Mouse (Mus musculus) urinary bladder, postnatal 36 days (tissue): ENCODE results near the gene Gpa33.

Source experiments
- DNase-seq, 2 experiments: peaks; one replicate each; pipeline ENCODE4 v3.0.0; 2022; ENCODE audit warnings: low spot score in 2 of 2, mixed read lengths in 1 of 2

Gene Gpa33

DNA sequence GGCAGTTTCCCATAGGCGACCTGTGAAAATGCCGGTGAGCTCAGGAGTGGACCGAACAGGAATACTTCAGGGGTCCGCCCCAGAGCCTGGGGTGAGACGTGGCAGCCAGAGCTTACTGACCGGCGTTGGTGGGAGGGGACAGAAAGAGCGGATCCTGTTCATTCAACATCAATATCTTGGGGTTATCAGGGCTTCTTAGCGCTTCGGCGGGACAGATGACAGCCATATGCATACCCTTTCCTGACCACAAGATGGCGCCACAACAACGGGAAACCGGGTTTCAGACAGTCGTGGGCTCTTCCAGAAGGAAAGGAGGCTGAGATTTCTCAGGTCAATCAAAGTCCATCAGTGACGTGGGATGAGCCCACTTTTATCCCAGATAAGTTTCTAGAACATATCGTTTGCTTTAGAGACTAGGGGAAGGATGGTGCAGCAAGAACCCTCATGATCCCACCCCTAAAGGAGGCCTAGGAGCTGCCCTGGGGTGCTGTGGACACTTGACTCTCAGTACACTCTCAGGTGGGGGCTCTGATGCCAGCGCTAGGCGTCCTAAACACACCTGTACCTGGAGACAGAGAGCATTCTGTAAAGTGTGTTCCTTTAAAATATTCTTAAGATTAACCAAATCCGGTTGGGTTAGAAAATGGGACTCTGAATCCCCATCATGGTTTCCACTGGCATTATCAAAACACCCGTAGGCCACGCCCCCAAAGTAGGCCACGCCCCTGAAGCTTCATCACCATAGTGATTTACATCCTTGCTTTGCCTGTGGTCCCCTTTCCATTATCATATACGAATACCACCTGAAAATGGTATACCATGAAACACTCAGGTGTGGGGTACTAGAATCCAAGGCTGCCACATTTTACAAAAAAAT lies 30.8 kb downstream of the Gpa33 start:
- peak; percentile 53 to 54 for DNase-seq

- DNase-seq = no peak
Measured at GRCm38 (mm10) chr1:166164580-166164979, 34.5 kb downstream of the Gpa33 start.

DNA sequence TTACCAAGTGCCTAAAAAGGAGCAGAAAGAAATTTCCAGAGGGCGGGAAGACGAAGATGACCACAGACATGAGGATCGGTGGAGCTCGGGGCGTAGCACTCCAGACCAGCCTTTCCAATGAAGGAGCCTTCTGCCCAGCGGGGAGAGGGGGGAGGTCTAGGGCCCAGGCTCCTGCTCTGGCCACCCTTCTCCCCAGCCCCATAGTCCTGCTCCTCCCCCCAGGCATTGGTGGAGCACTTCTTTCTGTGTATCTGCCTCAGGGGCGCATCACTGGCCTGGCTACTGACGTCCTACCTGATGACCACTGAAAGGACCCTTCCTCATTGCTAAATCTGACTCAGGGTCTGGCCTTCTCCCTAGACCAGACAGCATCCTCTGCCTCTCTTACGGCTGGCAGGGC lies 35.1 kb downstream of the Gpa33 start:
- no peak for DNase-seq

DNA sequence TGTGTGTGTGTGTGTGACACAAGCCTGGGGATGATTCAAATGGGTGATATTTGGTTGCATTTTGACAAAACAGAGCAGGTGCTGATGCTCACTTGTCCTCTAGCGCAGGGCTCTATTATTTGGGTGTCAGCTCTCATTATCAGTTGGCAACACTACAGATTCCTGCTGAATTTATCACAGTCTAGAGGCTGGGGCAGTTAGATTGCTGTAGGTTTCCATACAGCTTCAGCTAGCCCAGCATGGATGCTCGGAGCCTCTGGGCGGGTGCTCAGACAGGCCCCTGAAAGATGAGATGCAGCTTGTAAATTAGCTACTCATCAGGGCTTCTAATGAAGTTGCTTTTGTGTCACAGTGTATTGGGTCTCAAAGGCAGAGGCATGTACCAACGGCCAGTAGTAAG lies 37.4 kb downstream of the Gpa33 start:
- no peak for DNase-seq

GRCm38 (mm10) chr1:166168017-166168416 lies 38.0 kb downstream of the Gpa33 start:
- DNase-seq = no peak

DNA sequence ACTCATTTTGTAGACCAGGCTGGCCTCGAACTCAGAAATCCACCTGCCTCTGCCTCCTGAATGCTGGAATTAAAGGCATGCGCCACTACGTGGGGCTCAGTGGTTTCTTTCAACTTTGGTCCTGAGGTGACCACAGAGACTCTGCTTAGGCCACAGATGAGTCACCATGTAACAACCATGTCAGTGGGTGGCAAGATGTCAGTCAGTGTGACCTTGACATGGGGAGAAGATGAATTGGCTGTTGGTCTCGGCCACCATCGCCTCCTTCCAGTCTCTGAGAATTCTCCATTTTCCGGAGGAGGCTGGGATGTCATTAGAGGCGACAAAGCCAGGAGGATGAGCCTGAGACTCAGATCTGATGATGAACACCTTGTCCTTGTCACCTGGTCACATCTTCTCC lies 39.7 kb downstream of the Gpa33 start:
- no peak for DNase-seq

DNA sequence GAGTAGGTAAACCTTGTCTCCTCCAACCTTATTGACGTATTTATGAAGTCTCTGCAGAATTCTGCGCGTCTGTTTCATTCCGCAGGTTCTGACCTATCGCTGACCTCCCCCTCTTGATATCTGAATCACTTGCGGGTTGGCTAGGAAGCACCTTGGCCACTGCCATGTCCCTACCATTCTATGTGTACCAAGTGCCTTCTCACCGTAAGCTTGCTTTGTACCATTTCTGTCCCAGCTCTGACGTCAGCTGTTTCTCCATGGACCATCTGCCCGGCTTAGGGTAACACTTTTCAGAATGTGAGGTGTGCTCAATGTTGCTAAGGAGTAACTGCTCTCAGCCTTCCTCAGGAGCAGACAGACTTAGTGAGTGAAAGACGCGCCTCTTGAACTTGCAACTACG lies 40.8 kb downstream of the Gpa33 start:
- no peak for DNase-seq

DNA sequence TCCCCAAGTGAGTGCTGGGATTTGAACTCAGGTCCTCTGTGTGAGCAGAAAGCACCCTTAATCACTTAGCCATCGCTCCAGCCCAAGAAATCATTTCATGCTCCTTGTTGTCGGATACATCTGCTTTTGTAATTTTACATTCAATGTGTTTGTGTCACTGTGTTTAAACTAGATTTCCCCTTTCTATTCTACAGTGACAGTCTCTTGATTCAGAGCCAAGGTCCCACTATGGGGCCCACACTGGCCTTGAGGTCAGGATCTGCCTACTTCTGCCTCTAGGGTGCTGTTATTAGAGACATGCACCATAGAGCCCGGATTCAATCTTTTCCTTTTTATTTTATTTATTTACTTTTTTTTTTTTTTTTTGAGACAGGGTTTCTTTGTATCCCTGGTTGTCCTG lies 43.0 kb downstream of the Gpa33 start:
- no peak for DNase-seq

DNA sequence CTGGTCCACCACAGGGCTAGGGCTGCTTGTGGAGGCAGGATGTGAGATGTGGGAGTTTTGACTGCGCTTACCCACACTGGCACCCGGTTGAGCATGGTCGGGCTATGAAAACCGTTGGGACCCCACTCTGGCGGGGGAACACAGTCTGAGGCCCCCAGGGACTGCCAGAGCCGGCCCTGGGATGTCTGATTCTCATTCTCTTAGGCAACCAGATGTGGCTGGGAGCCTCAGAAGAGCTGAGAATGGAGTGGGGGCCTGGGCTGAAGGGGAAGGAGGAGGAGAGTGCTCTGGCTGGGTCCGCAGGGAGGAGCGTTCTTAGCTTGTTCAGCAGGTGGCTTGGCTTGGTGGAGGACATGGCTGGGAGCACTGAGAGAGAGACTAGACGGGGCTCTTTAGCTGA lies 43.6 kb downstream of the Gpa33 start:
- DNase-seq = no peak

DNA sequence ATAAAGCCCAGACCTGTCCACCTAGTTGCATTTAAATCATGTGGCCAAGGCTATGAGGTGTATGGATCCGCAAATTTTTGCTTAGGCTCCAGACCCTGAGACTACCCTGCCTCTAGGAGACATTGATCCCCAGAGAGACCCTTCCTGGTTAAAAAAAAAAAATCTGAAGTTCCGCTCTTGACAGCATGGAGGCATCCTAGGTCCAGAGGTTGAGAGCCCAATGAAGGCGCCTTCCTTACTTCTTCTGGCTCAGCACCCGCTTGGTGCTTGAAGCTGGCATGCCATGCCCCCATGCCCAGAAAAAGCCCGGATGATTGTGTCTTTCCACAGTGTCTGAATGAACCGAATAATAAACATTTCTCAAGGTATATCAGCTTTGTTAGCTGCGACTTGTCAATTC lies 51.5 kb downstream of the Gpa33 start:
- DNase-seq = no peak

- no peak for DNase-seq
Measured at GRCm38 (mm10) chr1:166182952-166183627, 53.1 kb downstream of the Gpa33 start.

GRCm38 (mm10) chr1:166184391-166185229 lies 54.6 kb downstream of the Gpa33 start:
- no peak for DNase-seq

DNA sequence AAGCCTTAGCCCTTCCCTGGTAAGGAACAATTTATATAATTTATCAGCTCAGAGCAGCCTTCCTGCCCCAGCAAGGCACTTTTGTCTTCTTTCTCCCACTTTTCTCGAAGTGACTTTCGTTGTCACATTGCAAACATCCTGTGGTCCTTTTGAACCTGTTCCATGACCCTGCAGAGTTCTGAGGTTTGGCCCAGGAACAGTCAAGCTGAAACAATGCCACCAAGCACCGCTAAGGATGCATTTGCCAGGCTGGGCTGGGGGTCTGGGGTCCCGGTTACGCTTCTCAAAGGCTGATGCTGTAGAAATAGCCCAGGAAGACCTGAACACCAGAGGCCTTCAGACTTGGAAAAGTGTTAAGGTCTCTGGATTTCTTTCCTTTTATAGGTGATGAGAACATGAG lies 55.3 kb downstream of the Gpa33 start:
- no peak for DNase-seq

GRCm38 (mm10) chr1:166189821-166190220 lies 59.8 kb downstream of the Gpa33 start:
- no peak for DNase-seq

DNA sequence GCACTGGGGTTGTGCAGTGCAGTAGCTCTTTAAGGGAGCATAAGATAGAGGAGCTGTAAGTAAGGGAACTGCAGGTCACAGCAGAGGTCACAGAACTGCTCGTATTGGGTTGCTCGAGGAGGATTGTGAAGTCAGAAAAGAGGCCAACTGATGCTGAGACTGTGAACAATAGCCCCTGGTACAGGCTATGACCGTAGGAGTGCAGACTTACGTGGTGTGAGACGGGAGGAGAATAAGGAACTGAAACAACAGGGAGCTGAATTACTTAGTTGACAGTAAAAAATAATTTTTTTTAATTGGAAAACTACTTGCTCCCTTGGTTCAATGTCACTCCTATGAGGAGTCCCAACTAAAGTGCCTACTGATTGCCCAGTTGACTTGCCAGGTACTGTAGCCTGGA lies 74.1 kb downstream of the Gpa33 start:
- DNase-seq = no peak

- no peak for DNase-seq
Measured at GRCm38 (mm10) chr1:166205159-166205558, 75.1 kb downstream of the Gpa33 start.

DNA sequence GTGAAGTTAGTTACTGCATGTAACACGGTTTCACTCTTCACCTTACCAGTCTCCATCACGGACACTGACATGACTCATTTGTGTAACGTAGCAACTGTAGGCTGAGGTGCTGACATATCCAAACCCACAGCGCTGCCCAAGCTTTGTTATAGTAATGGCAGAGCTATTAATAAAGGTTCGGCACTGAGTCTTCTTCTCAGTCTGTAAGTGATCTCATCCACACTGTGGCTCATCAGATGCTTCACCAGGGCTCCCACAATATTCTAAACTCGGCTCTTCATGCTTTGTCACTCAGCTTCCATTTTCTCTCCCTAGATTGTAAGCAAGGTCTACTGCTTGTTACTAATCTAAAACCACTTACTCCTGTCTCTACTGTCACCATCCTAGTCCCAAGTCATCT lies 79.3 kb downstream of the Gpa33 start:
- no peak for DNase-seq

DNA sequence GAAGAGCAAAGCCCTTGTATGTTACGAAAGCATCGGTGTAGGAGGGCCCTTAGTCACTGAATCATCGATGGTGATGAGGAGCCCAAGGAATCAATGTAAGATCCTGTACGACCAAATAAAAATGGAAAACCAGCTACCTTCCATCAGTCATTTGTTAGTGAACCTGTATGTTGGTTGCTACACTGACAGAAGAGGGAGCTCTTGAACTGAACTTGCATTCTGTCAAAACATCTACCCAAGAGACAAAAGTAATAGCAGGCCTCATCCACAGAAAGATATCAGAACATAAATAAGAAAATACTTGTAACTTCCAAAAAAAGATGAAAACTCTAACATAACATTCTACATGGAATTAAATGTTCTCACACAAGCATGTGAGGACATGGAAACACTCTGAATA lies 84.1 kb downstream of the Gpa33 start:
- no peak for DNase-seq
